Mouse (Mus musculus): Measurements from ENCODE around the gene Gm10642. TPM values are rescaled to one million over a fixed set of nuclear protein-coding genes. Genes with fewer than 3 reads are reported as not detected.
A peak's percentile ranks its signal among the peaks of the same experiment; 100 is the strongest.

The Gm10642 gene
- polyA plus RNA-seq, 1 experiment from 2014 or later, result 0.48 TPM

DNA sequence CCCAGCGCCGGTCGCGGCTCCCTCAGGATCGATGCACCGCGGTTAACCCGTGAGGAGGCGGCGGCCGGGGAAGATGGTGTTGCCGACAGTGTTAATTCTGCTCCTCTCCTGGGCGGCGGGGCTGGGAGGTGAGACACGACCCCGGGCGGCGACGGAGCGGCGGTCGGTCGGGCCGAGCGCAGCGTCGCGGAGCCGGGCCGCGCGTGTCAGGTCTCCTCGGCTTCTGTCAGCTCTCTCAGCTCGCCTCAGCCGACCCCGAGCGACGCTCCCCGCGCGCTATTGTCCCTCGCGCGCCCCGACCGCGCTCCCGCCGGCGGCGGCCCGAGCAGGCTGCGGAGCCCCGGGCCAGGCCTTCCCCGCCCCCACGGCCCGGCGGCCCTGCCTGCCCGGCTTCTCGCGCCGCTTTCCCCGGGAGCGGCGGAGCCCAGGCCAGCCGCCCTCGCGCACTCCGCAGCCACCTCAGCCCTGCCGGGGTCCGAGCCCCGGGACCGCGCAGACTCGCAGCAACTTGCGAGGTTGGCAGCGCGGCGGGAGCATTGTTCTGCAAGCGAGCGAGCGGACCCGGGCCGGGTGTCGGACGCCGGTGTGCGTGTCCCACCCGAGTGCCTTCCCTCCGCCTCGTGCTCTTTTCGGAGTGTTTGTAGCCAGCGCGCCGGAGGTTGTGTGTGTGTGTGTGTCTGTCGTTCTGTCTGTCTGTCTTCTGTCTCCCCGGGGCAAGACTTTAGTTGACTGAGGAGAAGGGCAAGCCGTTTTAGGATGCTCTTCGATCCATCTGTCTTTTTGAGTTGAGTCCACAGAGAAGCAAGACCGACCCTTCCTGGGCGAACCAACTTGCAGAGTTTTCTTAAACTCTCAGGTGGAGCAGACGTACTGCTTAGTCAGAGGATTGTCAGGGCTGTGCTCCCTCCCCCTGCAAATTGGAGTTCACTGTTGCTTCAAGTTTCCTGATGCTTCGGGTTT, 23.4 kb downstream of the Gm10642 start:
- ATAC-seq (replicated peaks; ENCODE audit: low FRiP score) (peak; percentile 33), DNase-seq (ENCODE audit: low spot score) (peak; percentile 72)
- H3K9ac ChIP-seq (ENCODE audit: low read depth, low read length), result peak overlapping the region; percentile 99
- H3K27ac ChIP-seq (ENCODE audit: low read depth, low read length), result peak overlapping the region; percentile 98
- no peaks in the 10 kb centered on the region for H3K9me3 ChIP-seq (ENCODE audit: control insufficient read depth, low read length)
- H3K36me3 ChIP-seq (ENCODE audit: control insufficient read depth, insufficient read depth, low read length), result no peaks in the 10 kb centered on the region
- H3K27me3 ChIP-seq (replicated peaks; ENCODE audit: control insufficient read depth, insufficient read depth, low read length), result no peaks in the 10 kb centered on the region
- H3K4me2 ChIP-seq, result peak overlapping the region; percentile 89
- peaks cover 22% of the 10 kb centered on the region for H3K4me1 ChIP-seq (replicated peaks; ENCODE audit: control insufficient read depth, insufficient read depth, low read length)
- under 1% methylated on average over 100 of the region's 103 CpGs for WGBS
- peak overlapping the region; percentile 100 for H3K4me3 ChIP-seq (ENCODE audit: low read depth, low read length)

DNA sequence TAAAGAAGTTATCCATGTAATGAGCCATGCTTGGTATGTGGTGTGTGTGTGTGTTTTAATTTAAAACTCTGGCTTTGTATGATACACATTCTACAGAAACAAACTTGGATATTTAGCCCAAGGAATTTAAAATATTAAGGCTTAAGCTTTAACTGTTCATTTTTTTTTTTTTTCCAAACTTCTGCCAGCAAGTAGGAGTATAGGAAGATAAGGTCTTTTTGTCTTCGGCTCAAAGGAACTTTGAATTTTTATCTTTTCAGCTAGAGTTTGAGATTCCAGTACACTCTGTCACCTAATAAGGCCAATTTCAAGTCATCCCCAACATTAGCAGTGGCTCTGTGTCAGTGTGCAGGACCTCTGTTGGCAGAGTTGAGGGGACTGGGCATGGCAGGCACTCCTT, 26.2 kb downstream of the Gm10642 start:
- H3K9ac ChIP-seq (ENCODE audit: low read depth, low read length), result no peak overlapping the region
- H3K27me3 ChIP-seq (replicated peaks; ENCODE audit: control insufficient read depth, insufficient read depth, low read length), result no peaks in the 10 kb centered on the region
- DNase-seq (ENCODE audit: low spot score), result no peak
- H3K4me1 ChIP-seq (replicated peaks; ENCODE audit: control insufficient read depth, insufficient read depth, low read length), result peaks cover 34% of the 10 kb centered on the region
- H3K4me2 ChIP-seq, result peak overlapping the region; percentile 89
- no peaks in the 10 kb centered on the region for H3K36me3 ChIP-seq (ENCODE audit: control insufficient read depth, insufficient read depth, low read length)
- H3K9me3 ChIP-seq (ENCODE audit: control insufficient read depth, low read length), result no peaks in the 10 kb centered on the region
- ATAC-seq (replicated peaks; ENCODE audit: low FRiP score), result no peak
- 19% methylated on average over 1 of the region's 1 CpGs for WGBS
- H3K4me3 ChIP-seq (ENCODE audit: low read depth, low read length), result peak overlapping the region; percentile 8; the same call in 1 of the 2 replicates
- no peak overlapping the region for H3K27ac ChIP-seq (ENCODE audit: low read depth, low read length)

DNA sequence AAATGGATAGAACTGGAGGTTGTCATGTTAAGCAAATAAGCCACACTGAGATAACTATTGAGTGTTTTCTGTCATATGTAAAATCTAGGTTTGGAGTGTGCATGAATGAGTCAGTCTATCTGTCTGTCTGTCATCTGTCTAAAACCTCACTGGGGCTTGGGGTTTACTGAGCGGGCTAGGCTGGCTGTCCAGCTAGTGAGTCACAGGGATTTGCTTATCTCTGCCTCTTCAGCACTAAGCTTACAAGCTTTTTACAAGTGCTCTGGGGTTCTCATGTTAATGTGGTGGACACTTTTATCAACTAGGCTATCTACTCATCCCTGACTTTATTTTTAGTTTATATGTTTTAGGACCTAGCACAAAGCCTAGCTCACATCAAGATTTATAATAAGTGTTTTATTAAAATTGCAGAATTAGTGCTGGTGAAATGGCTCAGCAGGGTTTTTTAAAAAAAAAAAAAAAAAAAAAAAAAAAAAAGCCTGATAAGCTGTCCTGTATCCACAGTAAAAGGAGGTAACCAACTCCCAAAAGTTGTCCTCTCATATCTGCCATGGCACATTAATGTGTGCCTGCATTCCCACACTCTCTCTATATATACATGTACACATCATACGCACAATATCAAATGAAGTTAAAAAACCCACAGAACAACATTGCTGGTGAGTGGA, 32.4 kb downstream of the Gm10642 start:
- ATAC-seq (replicated peaks; ENCODE audit: low FRiP score), result no peak
- H3K27me3 ChIP-seq (replicated peaks; ENCODE audit: control insufficient read depth, insufficient read depth, low read length), result no peaks in the 10 kb centered on the region
- peaks cover 36% of the 10 kb centered on the region for H3K4me1 ChIP-seq (replicated peaks; ENCODE audit: control insufficient read depth, insufficient read depth, low read length)
- H3K36me3 ChIP-seq (ENCODE audit: control insufficient read depth, insufficient read depth, low read length), result no peaks in the 10 kb centered on the region
- H3K4me2 ChIP-seq, result no peak overlapping the region
- 57% methylated on average over 2 of the region's 2 CpGs for WGBS
- H3K4me3 ChIP-seq (ENCODE audit: low read depth, low read length), result no peak overlapping the region
- DNase-seq (ENCODE audit: low spot score), result no peak
- no peaks in the 10 kb centered on the region for H3K9me3 ChIP-seq (ENCODE audit: control insufficient read depth, low read length)
- H3K27ac ChIP-seq (ENCODE audit: low read depth, low read length), result no peak overlapping the region
- no peak overlapping the region for H3K9ac ChIP-seq (ENCODE audit: low read depth, low read length)

DNA sequence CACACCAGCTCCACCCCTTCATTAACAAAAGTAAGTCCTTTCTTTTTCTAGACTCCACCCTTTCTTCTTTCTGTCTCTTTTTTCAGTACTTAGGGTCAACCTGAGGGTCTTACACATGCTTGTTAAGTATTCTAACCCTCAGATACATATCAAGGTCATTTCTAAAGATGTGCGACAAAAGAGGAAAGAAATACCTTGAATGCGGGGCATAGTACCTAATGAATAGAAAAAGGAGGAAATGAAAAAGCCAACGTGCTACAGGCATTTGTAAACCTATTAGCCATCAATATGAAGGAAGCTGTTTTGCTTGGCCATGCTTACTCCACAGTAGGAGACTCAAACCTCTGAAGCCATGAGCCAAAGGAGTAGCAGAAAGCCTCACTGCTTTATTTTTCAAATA, 33.9 kb downstream of the Gm10642 start:
- no peak for ATAC-seq (replicated peaks; ENCODE audit: low FRiP score)
- no peak overlapping the region for H3K27ac ChIP-seq (ENCODE audit: low read depth, low read length)
- no peaks in the 10 kb centered on the region for H3K9me3 ChIP-seq (ENCODE audit: control insufficient read depth, low read length)
- no peak overlapping the region for H3K9ac ChIP-seq (ENCODE audit: low read depth, low read length)
- H3K36me3 ChIP-seq (ENCODE audit: control insufficient read depth, insufficient read depth, low read length), result no peaks in the 10 kb centered on the region
- no peak for DNase-seq (ENCODE audit: low spot score)
- H3K4me1 ChIP-seq (replicated peaks; ENCODE audit: control insufficient read depth, insufficient read depth, low read length), result peaks cover 36% of the 10 kb centered on the region
- H3K4me2 ChIP-seq, result no peak overlapping the region
- H3K4me3 ChIP-seq (ENCODE audit: low read depth, low read length), result no peak overlapping the region
- H3K27me3 ChIP-seq (replicated peaks; ENCODE audit: control insufficient read depth, insufficient read depth, low read length), result no peaks in the 10 kb centered on the region
- 68% methylated on average over 3 of the region's 3 CpGs for WGBS

DNA sequence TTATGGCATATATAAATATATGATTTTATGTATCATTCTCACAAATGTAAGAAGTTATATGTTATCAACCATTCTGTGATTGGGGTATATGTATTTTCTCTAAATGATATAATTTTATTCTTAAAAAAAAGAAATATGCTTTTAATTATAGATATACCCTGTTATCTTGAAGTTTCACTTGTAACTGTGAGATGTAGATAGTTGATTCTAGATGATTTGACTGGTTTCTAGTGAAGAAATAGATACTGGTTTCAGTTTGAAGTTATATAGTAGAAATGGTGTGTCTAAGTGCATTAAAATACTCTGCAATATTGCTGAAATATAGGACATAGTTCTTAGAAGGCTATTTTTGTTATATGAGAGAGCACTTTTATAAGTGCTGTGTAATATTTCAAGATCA, 34.5 kb downstream of the Gm10642 start:
- Histone ChIP-seq H3K4me3 (ENCODE audit: low read depth, low read length) (no peak overlapping the region), H3K27ac (ENCODE audit: low read depth, low read length) (no peak overlapping the region), H3K9me3 (ENCODE audit: control insufficient read depth, low read length) (no peaks in the 10 kb centered on the region), H3K9ac (ENCODE audit: low read depth, low read length) (no peak overlapping the region), H3K27me3 (replicated peaks; ENCODE audit: control insufficient read depth, insufficient read depth, low read length) (no peaks in the 10 kb centered on the region), H3K36me3 (ENCODE audit: control insufficient read depth, insufficient read depth, low read length) (no peaks in the 10 kb centered on the region), H3K4me2 (no peak overlapping the region), H3K4me1 (replicated peaks; ENCODE audit: control insufficient read depth, insufficient read depth, low read length) (peaks cover 34% of the 10 kb centered on the region)
- ATAC-seq (replicated peaks; ENCODE audit: low FRiP score), result no peak
- no peak for DNase-seq (ENCODE audit: low spot score)

DNA sequence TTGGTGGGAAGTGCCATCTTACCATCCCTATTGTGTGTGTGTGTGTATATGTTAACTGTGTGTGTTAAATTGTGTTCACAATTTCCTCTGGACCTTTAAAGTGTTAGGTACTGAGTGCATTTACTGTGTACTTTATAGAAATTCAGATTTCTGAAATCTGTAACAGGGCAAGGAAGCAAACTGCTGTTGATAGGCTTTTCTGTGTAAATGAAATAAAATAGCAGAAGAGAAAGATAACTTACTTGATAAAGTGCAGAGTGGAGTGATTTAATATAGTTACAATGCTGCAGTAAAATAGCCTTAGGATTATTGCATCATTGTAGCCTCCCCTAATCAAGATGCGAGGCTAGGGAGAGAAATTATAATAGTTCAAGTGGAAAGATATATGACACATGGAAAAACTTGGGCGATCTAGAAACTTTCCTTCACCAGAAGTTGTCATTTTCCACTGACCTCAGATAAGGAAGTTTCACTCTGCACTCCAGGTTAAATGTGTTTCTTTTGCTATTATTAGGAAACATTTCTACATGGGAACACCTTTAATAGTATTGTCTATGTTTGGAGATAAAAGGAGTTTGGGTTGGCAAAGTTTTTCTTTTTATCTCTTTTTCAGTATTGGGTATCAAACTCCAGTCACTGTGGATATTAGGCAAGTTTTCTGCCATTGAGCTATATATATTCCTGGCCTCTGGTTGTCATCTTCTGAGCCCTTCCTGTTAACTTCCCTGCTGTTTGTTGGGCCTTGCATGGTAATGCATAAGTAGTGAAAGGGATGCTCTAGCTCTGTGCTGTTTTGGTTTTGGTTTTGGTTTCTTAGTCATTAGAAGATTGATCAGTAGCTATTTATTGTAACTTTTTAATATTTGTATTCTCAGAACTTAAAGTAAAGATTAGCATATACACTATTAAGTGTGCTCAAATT, 36.0 kb downstream of the Gm10642 start:
- Histone ChIP-seq H3K9ac (ENCODE audit: low read depth, low read length) (no peak overlapping the region), H3K27me3 (replicated peaks; ENCODE audit: control insufficient read depth, insufficient read depth, low read length) (no peaks in the 10 kb centered on the region), H3K4me2 (no peak overlapping the region), H3K4me3 (ENCODE audit: low read depth, low read length) (no peak overlapping the region), H3K9me3 (ENCODE audit: control insufficient read depth, low read length) (no peaks in the 10 kb centered on the region), H3K27ac (ENCODE audit: low read depth, low read length) (no peak overlapping the region), H3K4me1 (replicated peaks; ENCODE audit: control insufficient read depth, insufficient read depth, low read length) (peaks cover 34% of the 10 kb centered on the region), H3K36me3 (ENCODE audit: control insufficient read depth, insufficient read depth, low read length) (no peaks in the 10 kb centered on the region)
- WGBS, result 63% methylated on average over 2 of the region's 2 CpGs
- no peak for DNase-seq (ENCODE audit: low spot score)
- no peak for ATAC-seq (replicated peaks; ENCODE audit: low FRiP score)

DNA sequence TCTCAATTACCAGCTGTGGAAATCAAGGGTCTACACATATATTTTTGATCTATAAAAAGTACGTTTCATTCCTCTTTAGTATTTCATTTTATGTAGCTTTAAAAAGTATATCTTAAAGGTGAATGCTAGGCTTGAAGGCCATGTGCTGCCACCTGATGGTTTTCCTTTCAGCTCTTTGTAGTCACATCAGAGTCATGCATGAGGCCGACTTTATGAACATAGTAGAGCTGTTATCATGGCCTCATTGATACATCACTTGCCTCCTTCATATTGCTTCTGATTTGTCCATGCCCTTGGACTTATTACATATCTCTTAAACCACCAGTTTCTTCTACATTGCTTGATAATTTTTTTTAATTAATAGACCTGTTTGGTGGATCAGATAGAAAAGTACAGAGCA, 39.7 kb downstream of the Gm10642 start:
- Histone ChIP-seq H3K27ac (ENCODE audit: low read depth, low read length) (no peak overlapping the region), H3K9me3 (ENCODE audit: control insufficient read depth, low read length) (no peaks in the 10 kb centered on the region), H3K4me2 (no peak overlapping the region), H3K36me3 (ENCODE audit: control insufficient read depth, insufficient read depth, low read length) (no peaks in the 10 kb centered on the region), H3K4me1 (replicated peaks; ENCODE audit: control insufficient read depth, insufficient read depth, low read length) (peaks cover 34% of the 10 kb centered on the region), H3K27me3 (replicated peaks; ENCODE audit: control insufficient read depth, insufficient read depth, low read length) (no peaks in the 10 kb centered on the region), H3K4me3 (ENCODE audit: low read depth, low read length) (no peak overlapping the region), H3K9ac (ENCODE audit: low read depth, low read length) (no peak overlapping the region)
- no peak for ATAC-seq (replicated peaks; ENCODE audit: low FRiP score)
- no peak for DNase-seq (ENCODE audit: low spot score)
- 75% methylated on average over 2 of the region's 2 CpGs for WGBS

DNA sequence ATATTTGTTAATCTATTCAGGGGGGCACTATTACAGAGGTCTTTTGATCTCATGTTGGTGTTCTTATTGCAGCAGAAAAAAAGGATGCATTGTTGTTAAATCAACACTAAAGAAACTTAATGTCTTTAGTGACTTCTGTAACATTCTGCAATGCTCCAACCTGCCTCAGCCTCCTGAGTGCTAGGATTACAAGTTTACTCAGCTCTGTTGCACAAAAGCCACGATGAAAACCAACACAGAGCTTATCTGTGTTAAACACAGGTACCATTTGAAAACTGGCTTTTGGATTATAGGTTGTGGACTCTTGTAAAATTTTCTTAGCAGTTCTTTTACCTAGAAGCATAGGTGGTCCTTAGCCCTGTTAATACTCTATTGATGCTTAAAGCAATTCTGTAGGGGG, 42.0 kb downstream of the Gm10642 start:
- no peak overlapping the region for H3K9ac ChIP-seq (ENCODE audit: low read depth, low read length)

More for the DNA sequence above, 42.0 kb downstream of the Gm10642 start:
- no peak overlapping the region for H3K4me3 ChIP-seq (ENCODE audit: low read depth, low read length)
- ATAC-seq (replicated peaks; ENCODE audit: low FRiP score) (no peak), DNase-seq (ENCODE audit: low spot score) (no peak)
- no peaks in the 10 kb centered on the region for H3K36me3 ChIP-seq (ENCODE audit: control insufficient read depth, insufficient read depth, low read length)
- H3K27ac ChIP-seq (ENCODE audit: low read depth, low read length), result no peak overlapping the region
- H3K4me1 ChIP-seq (replicated peaks; ENCODE audit: control insufficient read depth, insufficient read depth, low read length), result peaks cover 28% of the 10 kb centered on the region
- 39% methylated on average over 1 of the region's 1 CpGs for WGBS
- no peaks in the 10 kb centered on the region for H3K9me3 ChIP-seq (ENCODE audit: control insufficient read depth, low read length)
- no peak overlapping the region for H3K4me2 ChIP-seq
- H3K27me3 ChIP-seq (replicated peaks; ENCODE audit: control insufficient read depth, insufficient read depth, low read length), result no peaks in the 10 kb centered on the region

All from liver, embryonic 11.5 days (tissue).